Mouse (Mus musculus): ENCODE results near the gene Tmem184c.

The Tmem184c gene

GRCm38 (mm10) chr8:77610374-77610969 is at the start of gene Tmem184c:
Gene Tmem184c (minus strand): TSS chr8:77610698.
- peak; percentile 98 for DNase-seq

- DNase-seq, result no peak
Measured at GRCm38 (mm10) chr8:77659534-77660080, 49.1 kb upstream of the Tmem184c start.

GRCm38 (mm10) chr8:77658356-77658755 is 47.9 kb upstream of the Tmem184c start:
- no peak for DNase-seq

- peak; percentile 12 for DNase-seq
Measured at GRCm38 (mm10) chr8:77650646-77651190, 40.2 kb upstream of the Tmem184c start.

GRCm38 (mm10) chr8:77640093-77640839 is 29.8 kb upstream of the Tmem184c start:
- peak; percentile 30 for DNase-seq

- no peak for DNase-seq
Measured at GRCm38 (mm10) chr8:77637593-77637992, 27.1 kb upstream of the Tmem184c start.

- no peak for DNase-seq
Measured at GRCm38 (mm10) chr8:77634035-77634434, 23.5 kb upstream of the Tmem184c start.

GRCm38 (mm10) chr8:77633211-77633610 is 22.7 kb upstream of the Tmem184c start:
- DNase-seq, result no peak

- DNase-seq, result peak; percentile 13
Measured at GRCm38 (mm10) chr8:77630691-77631090, 20.2 kb upstream of the Tmem184c start.

- peak; percentile 87 for DNase-seq
Measured at GRCm38 (mm10) chr8:77629858-77630537, 19.5 kb upstream of the Tmem184c start.

- no peak for DNase-seq
Measured at GRCm38 (mm10) chr8:77623677-77624209, 13.2 kb upstream of the Tmem184c start.

- DNase-seq, result peak; percentile 69
Measured at GRCm38 (mm10) chr8:77617916-77618315, 7.4 kb upstream of the Tmem184c start.

- no peak for DNase-seq
Measured at GRCm38 (mm10) chr8:77609621-77610020, 877 bp downstream of the Tmem184c start.

GRCm38 (mm10) chr8:77584174-77584573 is 26.3 kb downstream of the Tmem184c start:
- DNase-seq, result no peak

- no peak for DNase-seq
Measured at GRCm38 (mm10) chr8:77577674-77578073, 32.8 kb downstream of the Tmem184c start.

GRCm38 (mm10) chr8:77574229-77574628 is 36.3 kb downstream of the Tmem184c start:
- no peak for DNase-seq

GRCm38 (mm10) chr8:77561441-77561840 is 49.1 kb downstream of the Tmem184c start:
- DNase-seq, result no peak

- DNase-seq, result no peak
Measured at GRCm38 (mm10) chr8:77552491-77552890, 58.0 kb downstream of the Tmem184c start.

- DNase-seq, result peak; percentile 75
Measured at GRCm38 (mm10) chr8:77549881-77550580, 60.5 kb downstream of the Tmem184c start.

- DNase-seq, result peak; percentile 95
Measured at GRCm38 (mm10) chr8:77549121-77549706, 61.3 kb downstream of the Tmem184c start, which contains the start of gene Prmt9. Gene Prmt9 (plus strand): TSS chr8:77549397.
